Mouse (Mus musculus): ENCODE measurements at regions not wholly inside any gene's neighbourhood (a gene's known extent, or its start where the extent isn't known, plus 50 kb on each side); places are given as distances from the start of the nearest gene placed in this dataset.

DNA sequence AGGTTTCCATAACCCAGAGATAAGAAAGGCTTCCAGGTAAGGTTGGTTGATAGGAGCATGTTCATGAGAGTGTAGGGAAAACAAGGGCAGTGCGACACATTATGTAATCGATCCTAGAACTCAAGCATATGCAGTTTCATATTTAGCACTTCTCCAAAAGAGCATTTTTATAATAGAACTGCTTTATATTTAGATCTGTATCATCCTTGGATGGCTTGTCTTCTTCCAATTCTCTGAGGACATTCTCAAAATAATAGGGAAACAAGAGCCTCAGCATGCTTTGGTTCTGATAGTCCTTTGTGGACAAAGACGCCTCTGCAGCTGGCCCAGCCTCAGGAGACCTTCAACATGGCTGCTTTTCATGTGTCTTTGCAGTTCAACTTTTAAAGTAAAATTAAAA is 915.9 kb upstream of the Prmt6 start:
- no peak for TF ChIP-seq CTCF (IDR thresholded peaks at IDR 0.05; ENCODE audit: low read depth, low read length)
- TF ChIP-seq POLR2A (IDR thresholded peaks at IDR 0.05; ENCODE audit: extremely low read depth, insufficient read depth, low read length), result no peak

Data from liver, adult 2 months (tissue).